Mouse (Mus musculus) liver, embryonic 14.5 days (tissue): ENCODE measurements around the gene Aph1b. TPM values are rescaled to one million over a fixed set of nuclear protein-coding genes. Genes with fewer than 3 reads are reported as not detected.

Experiments
- ATAC-seq: fragments of 200-750 bp; cut with Nextera tagmentation; 2 replicates; pipeline ENCODE4 v1.8.0; 2017; ENCODE audit warnings: moderate number of reproducible peaks, mild to moderate bottlenecking, moderate library complexity; ENCODE audit not compliant: insufficient read depth
- DNase-seq, 3 experiments: peaks; one replicate each; pipeline ENCODE4 v3.0.0-alpha.2; 2012 to 2013; ENCODE audit warnings: low read depth in 3 of 3, low spot score in 3 of 3
- H3K27ac ChIP-seq: fragments of 300-500 bp; sonication (generic); 2 replicates; pipeline ENCODE4 v1.5.1; 2014; ENCODE audit warnings: moderate library complexity, mild to moderate bottlenecking, control low read depth, inconsistent platforms
- H3K27me3 ChIP-seq: fragments of 300-500 bp; sonication (generic); 2 replicates; pipeline ENCODE4 v1.6.1; 2014; ENCODE audit warnings: mild to moderate bottlenecking, low read length, moderate library complexity; ENCODE audit not compliant: control insufficient read depth, insufficient read depth
- H3K36me3 ChIP-seq: fragments of 300-500 bp; sonication (generic); replicated peaks from 2 replicates; pipeline ENCODE4 v1.6.1; 2014; ENCODE audit warnings: low read depth; ENCODE audit not compliant: control insufficient read depth, insufficient read depth
- H3K4me1 ChIP-seq, 2 experiments: fragments of 200-500 bp in 1 of 2; fragments of 300-500 bp in 1 of 2; sonication (generic) in 1 of 2; replicated peaks; 2 replicates each; pipeline ENCODE4 v1.6.1; 2012 to 2014; ENCODE audit warnings: antibody characterized with exemption in 1 of 2, inconsistent platforms in 1 of 2, low read length in 1 of 2; ENCODE audit not compliant: control insufficient read depth in 2 of 2, insufficient read depth in 2 of 2
- H3K4me2 ChIP-seq: fragments of 300-500 bp; sonication (generic); 2 replicates; pipeline ENCODE4 v1.6.1; 2014; ENCODE audit warnings: low read depth, mild to moderate bottlenecking, control low read depth, moderate library complexity
- H3K4me3 ChIP-seq, 2 experiments: fragments of 200-500 bp in 1 of 2; fragments of 300-500 bp in 1 of 2; sonication (generic) in 1 of 2; 2 replicates each; pipeline ENCODE4 v1.5.1; 2012 to 2014; ENCODE audit warnings: low read depth in 2 of 2, low read length in 2 of 2, mild to moderate bottlenecking in 2 of 2, control low read depth in 1 of 2, inconsistent platforms in 1 of 2, moderate library complexity in 1 of 2; ENCODE audit not compliant: insufficient read depth in 1 of 2
- H3K9ac ChIP-seq: fragments of 300-500 bp; sonication (generic); replicated peaks from 2 replicates; pipeline ENCODE4 v1.6.1; 2014; ENCODE audit warnings: mild to moderate bottlenecking, control low read depth, moderate library complexity
- H3K9me3 ChIP-seq: fragments of 300-500 bp; sonication (generic); 2 replicates; pipeline ENCODE4 v1.6.1; 2016; ENCODE audit warnings: low read length, mixed read lengths; ENCODE audit not compliant: control insufficient read depth
- CTCF ChIP-seq: IDR thresholded peaks from 2 replicates; pipeline ENCODE4 v1.5.1; 2016; ENCODE audit warnings: antibody characterized with exemption, low read depth, control low read depth
- EP300 ChIP-seq: IDR thresholded peaks from 2 replicates; pipeline ENCODE4 v1.6.1; 2016; ENCODE audit warnings: antibody characterized with exemption, low read depth
- WGBS: fragments of 180-500 bp; shearing (Covaris S2); extraction: QIAGEN DNeasy Blood & Tissue Kit; methylation state at CpG from one replicate; pipeline ENCODE4 v1.1.7; 2014; ENCODE audit not compliant: insufficient replicate concordance; 5-methylcytosine and 5-hydroxymethylcytosine counted together
- polyA plus RNA-seq, 2 experiments: library from polyadenylated mRNA; depleted of rRNA in 1 of 2; stranded (reverse) in 1 of 2; unstranded in 1 of 2; fragments of >200 nt; fragmentation: Nextera tagmentation in 1 of 2; extraction: Ambion mirVana in 1 of 2; gene quantifications; 2 replicates each; pipeline versions ENCODE4 v1.2.1 to v1.2.3; 2012 to 2014

Gene Aph1b
- polyA plus RNA-seq, 2 experiments, result 0.46 to 1.3 TPM

DNA sequence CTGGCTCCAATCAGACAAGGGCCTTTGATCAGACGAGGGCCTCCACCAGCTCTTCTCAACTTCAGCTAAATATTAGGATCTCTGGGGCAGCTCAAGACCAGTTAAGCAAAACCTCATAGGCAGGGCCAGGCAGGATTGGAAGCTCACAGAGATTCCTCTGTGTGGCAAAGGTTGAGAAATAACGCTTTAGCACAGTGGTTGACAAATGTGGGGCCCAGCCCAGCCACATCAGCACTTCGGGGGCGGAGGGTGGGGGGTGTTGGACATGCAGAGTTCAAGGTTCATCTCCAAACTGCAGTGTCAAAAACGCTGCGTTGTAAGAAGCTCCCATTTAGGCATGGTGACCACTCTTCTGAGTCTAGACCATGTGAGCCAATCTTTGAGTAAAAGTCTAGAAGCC is 60.7 kb downstream of the Aph1b start:
- ATAC-seq (no peak), DNase-seq (no peak)
- H3K4me2 ChIP-seq, result no peak overlapping the region
- no peak for TF ChIP-seq EP300
- TF ChIP-seq CTCF, result no peak
- peaks cover 0 to 7% of the 10 kb centered on the region in 2 experiments; a peak in 2 of 4 replicates for H3K4me1 ChIP-seq
- no peak overlapping the region for H3K27ac ChIP-seq
- H3K27me3 ChIP-seq, result no peaks in the 10 kb centered on the region
- H3K36me3 ChIP-seq, result no peaks in the 10 kb centered on the region
- H3K9ac ChIP-seq, result no peak overlapping the region
- 53% methylated on average over 6 of the region's 6 CpGs for WGBS
- no peak overlapping the region for H3K4me3 ChIP-seq
- no peaks in the 10 kb centered on the region for H3K9me3 ChIP-seq

DNA sequence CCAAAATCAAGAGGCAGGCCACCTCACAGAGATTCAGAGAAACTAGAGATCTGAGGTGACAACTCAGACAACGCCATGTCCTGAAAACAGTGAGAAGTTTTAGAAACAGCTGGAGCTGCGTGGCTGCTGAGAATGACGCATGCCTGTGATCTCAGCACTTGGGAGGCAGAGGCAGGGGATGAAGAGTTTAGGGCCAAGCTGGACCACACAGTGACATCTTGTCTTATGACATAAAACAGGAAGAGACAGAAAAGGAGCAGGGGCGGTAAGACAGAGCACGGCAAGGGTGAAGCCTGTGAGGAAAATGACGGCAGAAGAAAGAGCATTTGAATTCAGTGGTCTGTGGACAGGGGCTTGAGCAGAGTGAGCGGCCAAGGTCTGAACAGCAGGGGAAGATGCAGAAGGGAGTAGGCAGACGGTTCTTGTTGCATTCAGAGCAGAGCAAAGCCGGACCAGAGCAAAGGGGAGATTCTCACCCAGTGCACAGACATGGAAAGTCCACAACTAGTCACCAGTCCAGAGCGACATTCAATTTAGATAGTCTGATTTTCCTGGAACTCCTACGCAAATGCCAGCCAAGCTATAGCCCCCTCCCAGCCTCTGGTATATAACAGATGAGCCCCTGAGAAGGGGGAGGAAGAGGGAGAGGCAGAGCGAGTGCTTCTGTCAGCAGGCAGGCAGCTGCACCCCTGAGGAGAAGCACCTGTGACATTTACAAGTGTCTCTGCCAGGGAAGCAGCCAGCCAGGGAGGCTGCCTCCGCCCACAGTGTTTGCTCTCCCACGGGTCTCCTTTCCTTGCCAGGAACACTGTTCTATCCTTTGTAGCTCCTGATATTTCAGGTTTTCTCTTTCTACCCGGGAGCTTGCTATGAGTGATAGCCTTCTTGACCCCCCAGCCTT is 62.2 kb downstream of the Aph1b start:
- Histone ChIP-seq H3K9me3 (no peaks in the 10 kb centered on the region), H3K4me3 (no peak overlapping the region), H3K9ac (no peak overlapping the region), H3K36me3 (no peaks in the 10 kb centered on the region), H3K27me3 (no peaks in the 10 kb centered on the region), H3K27ac (no peak overlapping the region), H3K4me1 (peaks cover 0 to 7% of the 10 kb centered on the region in 2 experiments; a peak in 2 of 4 replicates), H3K4me2 (no peak overlapping the region)
- no peak for ATAC-seq
- 44% methylated on average over 15 of the region's 15 CpGs for WGBS
- TF ChIP-seq CTCF (no peak), EP300 (no peak)
- no peak for DNase-seq

DNA sequence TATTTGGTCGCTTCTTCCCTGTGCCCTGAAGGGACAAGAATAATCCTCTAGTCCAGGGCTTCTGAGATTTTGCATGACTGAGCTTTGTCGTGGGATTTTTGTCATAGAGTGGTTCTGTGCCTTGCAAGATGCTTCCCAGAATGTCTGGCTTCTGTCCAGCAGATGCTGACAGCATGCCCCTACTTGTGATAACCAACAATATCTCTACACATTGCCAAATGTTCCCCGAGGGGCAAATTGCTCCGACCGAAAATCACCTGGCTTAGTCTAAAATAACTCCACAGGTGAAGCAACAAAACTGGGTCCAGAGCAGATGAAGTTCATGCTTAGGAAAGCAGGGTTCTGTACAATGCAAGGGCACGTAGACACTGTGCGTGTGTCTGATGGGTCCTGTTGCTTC is 64.0 kb downstream of the Aph1b start:
- Histone ChIP-seq H3K4me3 (no peak overlapping the region), H3K4me2 (no peak overlapping the region), H3K27ac (no peak overlapping the region), H3K36me3 (no peaks in the 10 kb centered on the region), H3K9me3 (no peaks in the 10 kb centered on the region), H3K9ac (no peak overlapping the region), H3K4me1 (peaks cover 0 to 7% of the 10 kb centered on the region in 2 experiments; a peak in 2 of 4 replicates), H3K27me3 (no peaks in the 10 kb centered on the region)
- ATAC-seq (no peak), DNase-seq (no peak)
- 55% methylated on average over 7 of the region's 7 CpGs for WGBS
- TF ChIP-seq CTCF (no peak), EP300 (no peak)

DNA sequence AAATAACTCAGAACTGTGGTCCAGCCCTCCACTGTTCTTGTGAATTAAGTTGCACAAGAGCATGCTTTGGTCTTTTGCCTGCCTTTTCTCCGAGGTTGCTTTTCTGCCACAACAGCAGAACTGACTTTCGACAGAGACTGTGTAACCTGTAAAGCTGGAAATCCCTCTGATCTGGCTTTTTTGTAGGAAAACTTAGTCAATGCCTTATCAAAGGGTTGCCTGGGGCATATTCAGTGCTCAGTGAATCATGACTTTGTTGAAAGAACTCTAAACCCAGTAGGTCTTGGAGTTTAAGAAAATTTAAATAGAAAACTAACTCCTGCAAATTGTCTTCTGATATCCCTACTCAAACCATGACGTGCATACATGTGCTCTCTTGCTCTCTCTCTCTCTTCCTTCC is 64.7 kb downstream of the Aph1b start:
- Histone ChIP-seq H3K27me3 (no peaks in the 10 kb centered on the region), H3K9ac (no peak overlapping the region), H3K9me3 (no peaks in the 10 kb centered on the region), H3K36me3 (no peaks in the 10 kb centered on the region), H3K4me3 (no peak overlapping the region), H3K4me2 (no peak overlapping the region), H3K4me1 (peaks cover 0 to 7% of the 10 kb centered on the region in 2 experiments; a peak in 2 of 4 replicates), H3K27ac (no peak overlapping the region)
- 46% methylated on average over 3 of the region's 3 CpGs for WGBS
- no peak for ATAC-seq
- no peak for DNase-seq
- TF ChIP-seq CTCF (no peak), EP300 (no peak)

DNA sequence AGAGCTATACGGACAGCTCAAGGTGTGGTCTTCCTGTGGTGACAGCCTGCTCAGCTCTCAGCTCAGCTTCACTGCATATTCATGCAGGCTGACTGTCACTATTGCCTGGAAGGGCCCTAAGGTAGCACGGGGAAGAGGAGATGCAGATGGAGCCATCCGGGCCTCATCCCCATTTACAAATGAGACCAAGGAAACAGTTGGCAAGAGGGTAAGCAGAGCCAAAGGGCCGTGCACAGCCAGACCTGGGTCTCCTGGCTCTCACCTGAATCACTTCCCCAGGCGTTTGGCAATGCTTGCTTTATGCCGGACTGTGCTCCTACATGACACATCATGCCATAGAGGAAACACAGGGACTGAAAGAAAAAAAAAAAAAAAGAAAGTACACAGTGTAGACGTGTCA is 68.0 kb downstream of the Aph1b start:
- no peak for ATAC-seq
- WGBS, result 51% methylated on average over 7 of the region's 7 CpGs
- no peaks in the 10 kb centered on the region for H3K27me3 ChIP-seq

More for the DNA sequence above, 68.0 kb downstream of the Aph1b start:
- no peak for TF ChIP-seq EP300
- Histone ChIP-seq H3K4me2 (no peak overlapping the region), H3K9me3 (no peaks in the 10 kb centered on the region), H3K4me3 (no peak overlapping the region), H3K9ac (no peak overlapping the region), H3K4me1 (no peaks in the 10 kb centered on the region), H3K36me3 (no peaks in the 10 kb centered on the region), H3K27ac (no peak overlapping the region)
- DNase-seq, result no peak
